Mouse (Mus musculus) MEL (cell line): ENCODE results near the gene Arid3b.

ENCODE experiments used
- CHD1 ChIP-seq: IDR thresholded peaks from 2 replicates; pipeline ENCODE4 v1.6.1; 2012; ENCODE audit warnings: low read depth, mild to moderate bottlenecking, inconsistent platforms, low read length, improper control_type of control experiment
- CTCF ChIP-seq, 3 experiments: IDR thresholded peaks in 2 of 3; conservative IDR thresholded peaks in 1 of 3; 2 replicates each; pipeline ENCODE4 v1.5.1; 2011 to 2012; ENCODE audit warnings: low read length in 3 of 3, low read depth in 2 of 3, mild to moderate bottlenecking in 2 of 3, improper control_type of control experiment in 1 of 3, inconsistent platforms in 1 of 3, mixed read lengths in 1 of 3, moderate library complexity in 1 of 3; ENCODE audit not compliant: control insufficient read depth in 1 of 3, insufficient read depth in 1 of 3, poor library complexity in 1 of 3, severe bottlenecking in 1 of 3
- GATA1 ChIP-seq: IDR thresholded peaks from 2 replicates; pipeline ENCODE4 v1.6.1; 2011; ENCODE audit warnings: low read depth, low read length, improper control_type of control experiment
- MAFK ChIP-seq: IDR thresholded peaks from 2 replicates; pipeline ENCODE4 v1.6.1; 2011; ENCODE audit warnings: low read depth, mild to moderate bottlenecking, low read length, improper control_type of control experiment, borderline replicate concordance
- MYB ChIP-seq: IDR thresholded peaks from 2 replicates; pipeline ENCODE4 v1.6.1; 2011; ENCODE audit warnings: mild to moderate bottlenecking, low read depth, low read length, improper control_type of control experiment
- POLR2A ChIP-seq, 2 experiments: IDR thresholded peaks; 2 replicates each; pipeline ENCODE4 v1.6.1; 2011 to 2012; ENCODE audit warnings: low read length in 2 of 2, mild to moderate bottlenecking in 2 of 2, control low read depth in 1 of 2, improper control_type of control experiment in 1 of 2, low read depth in 1 of 2, moderate library complexity in 1 of 2; ENCODE audit not compliant: control insufficient read depth in 1 of 2, insufficient read depth in 1 of 2, poor library complexity in 1 of 2
- RCOR1 ChIP-seq: IDR thresholded peaks from 2 replicates; pipeline ENCODE4 v1.6.1; 2012; ENCODE audit warnings: low read depth, mild to moderate bottlenecking, inconsistent platforms, low read length, improper control_type of control experiment
- TAL1 ChIP-seq: IDR thresholded peaks from 2 replicates; pipeline ENCODE4 v1.6.1; 2012; ENCODE audit warnings: mild to moderate bottlenecking, inconsistent platforms, low read length, moderate library complexity, mixed read lengths
- TBP ChIP-seq: IDR thresholded peaks from 2 replicates; pipeline ENCODE4 v1.8.0; 2011; ENCODE audit warnings: low read depth, low read length, improper control_type of control experiment
- TCF12 ChIP-seq: IDR thresholded peaks from 2 replicates; pipeline ENCODE4 v1.6.1; 2014; ENCODE audit warnings: low read depth, mild to moderate bottlenecking, inconsistent platforms, low read length, improper control_type of control experiment, moderate library complexity
- USF1 ChIP-seq: IDR thresholded peaks from 2 replicates; pipeline ENCODE4 v1.6.1; 2014; ENCODE audit warnings: low read depth, mild to moderate bottlenecking, inconsistent platforms, low read length, improper control_type of control experiment, moderate library complexity
- ZC3H11A ChIP-seq: IDR thresholded peaks from 2 replicates; pipeline ENCODE4 v1.6.1; 2012; ENCODE audit warnings: low read depth, mild to moderate bottlenecking, inconsistent platforms, low read length, improper control_type of control experiment
- ZKSCAN1 ChIP-seq: IDR thresholded peaks from 2 replicates; pipeline ENCODE4 v1.6.1; 2012; ENCODE audit warnings: low read depth, mild to moderate bottlenecking, inconsistent platforms, low read length, improper control_type of control experiment, moderate library complexity

DNA sequence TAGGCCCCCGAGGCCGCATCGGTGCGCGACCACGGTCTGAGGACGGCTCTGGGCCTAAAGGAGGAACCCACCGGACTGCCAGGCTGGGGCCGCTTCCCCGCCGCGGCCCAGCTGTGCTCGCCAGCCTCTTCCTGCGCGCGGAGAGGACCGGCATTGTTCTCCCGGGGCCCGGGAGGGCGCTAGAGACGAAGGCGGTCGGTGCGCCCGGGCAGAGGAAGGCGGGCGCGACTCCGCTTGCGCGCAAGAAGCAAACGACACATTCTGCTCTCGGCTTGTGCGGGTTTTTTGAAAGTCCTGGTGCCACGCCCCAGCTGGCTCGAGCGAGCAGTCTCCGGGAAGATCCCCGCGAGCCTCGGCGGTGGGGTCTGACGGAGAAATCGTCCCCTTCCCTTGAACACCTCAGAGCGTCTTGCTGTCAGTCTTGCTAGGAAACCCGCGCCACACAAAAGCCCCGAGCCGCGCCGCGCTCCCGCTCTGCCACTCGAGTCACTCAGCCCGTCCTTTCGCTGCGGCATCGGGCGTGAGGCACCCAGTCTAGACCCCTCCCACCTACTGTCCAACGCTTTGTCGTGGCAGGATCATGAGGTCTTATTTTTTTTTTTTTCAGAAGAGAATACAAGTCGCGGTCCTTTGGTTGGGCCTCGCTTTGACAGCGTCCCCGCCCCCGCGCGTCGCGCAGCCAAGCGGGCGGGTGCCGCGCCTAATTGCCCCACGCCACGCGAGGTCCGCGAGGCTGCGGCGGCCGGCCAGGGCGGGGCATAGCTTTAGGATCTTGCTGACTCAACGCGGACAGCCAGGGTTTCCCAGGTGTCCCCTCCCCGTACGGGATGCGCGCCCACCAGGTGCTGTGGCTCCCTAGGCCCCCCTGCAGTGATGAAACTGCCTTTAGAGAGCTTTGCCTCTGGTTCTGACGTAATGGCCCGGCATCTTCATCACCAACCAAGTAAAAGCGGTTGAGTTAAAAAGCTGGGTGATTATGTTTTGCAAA lies 70.9 kb downstream of the Arid3b start, which contains the start of gene Clk3:
- TF ChIP-seq CTCF (IDR thresholded peaks at IDR 0.05 in 2 of 3, conservative IDR thresholded peaks at IDR 0.05 in 1 of 3; ENCODE audit: control insufficient read depth in 1 of 3, insufficient read depth in 1 of 3, low read depth in 2 of 3, low read length in 3 of 3, poor library complexity in 1 of 3, severe bottlenecking in 1 of 3) (no peak), POLR2A (IDR thresholded peaks at IDR 0.05; ENCODE audit: control insufficient read depth in 1 of 2, insufficient read depth in 1 of 2, low read depth in 1 of 2, low read length in 2 of 2, poor library complexity in 1 of 2) (peak in 1 of 2 experiments; percentile 37; a peak in 1 of 4 replicates), ZC3H11A (no peak), CHD1 (no peak), TCF12 (peak; percentile 10; the same call in 1 of the 2 replicates), RCOR1 (no peak), TBP (no peak), TAL1 (no peak), MYB (no peak), MAFK (no peak), USF1 (no peak), ZKSCAN1 (no peak), GATA1 (no peak)
